Comparison of ENCODE assay signal across 13 mouse cellular contexts in genomic region chr19:40514376-40514775, GRCm38 (mm10). TPM values are rescaled to one million over a fixed set of nuclear protein-coding genes. Genes with fewer than 3 reads are reported as not detected.
DNase-seq lines count a peak whose midpoint lies in the region; ATAC-seq and TF ChIP-seq lines count a peak whose summit lies in the region.
"Had no signal": no experiment of that assay in that cellular context is flagged by ENCODE, and none has a peak within 500 bp of the region (broad histone marks: within the 10 kb centered on the region; RNA-seq: fewer than 3 reads in every experiment).

No protein-coding gene starts in this region.

- DNase-seq in gastrocnemius, adult 2 months, result no peak
- DNase-seq in gastrocnemius, postnatal 10 days, result no peak
- DNase-seq in neural tube, embryonic 10.5 days (ENCODE audit: extremely low spot score, low spot score), result no peak
- DNase-seq in liver, embryonic 13.5 days, result no peak
- no peak for DNase-seq in right cerebral cortex, postnatal 10 days (ENCODE audit: low spot score in 2 of 2)
- DNase-seq: cerebellum, adult 11 months had no signal

- H3K27ac ChIP-seq in gastrocnemius, adult 2 months, result peak overlapping the region; percentile 95
- H3K27ac ChIP-seq in neural tube, embryonic 15.5 days (replicated peaks), result no peak overlapping the region
- H3K27ac ChIP-seq in liver, embryonic 13.5 days, result peak overlapping the region; percentile 15; the same call in 1 of the 2 replicates
- H3K27ac ChIP-seq in kidney, embryonic 14.5 days (ENCODE audit: low read depth, low read length), result no peak overlapping the region
- H3K27ac ChIP-seq: limb, embryonic 13.5 days; macrophage had no signal

- no peak for TF ChIP-seq CTCF in gastrocnemius, adult 2 months (IDR thresholded peaks at IDR 0.05)

- H3K4me1 ChIP-seq in neural tube, embryonic 15.5 days, result peaks cover 29% of the 10 kb centered on the region
- H3K4me1 ChIP-seq in liver, embryonic 13.5 days (replicated peaks), result peaks cover 45% of the 10 kb centered on the region
- H3K4me1 ChIP-seq in kidney, embryonic 14.5 days (ENCODE audit: control insufficient read depth, insufficient read depth, low read length), result peaks cover 16% of the 10 kb centered on the region; the same call in 1 of the 2 replicates

- ATAC-seq in neural tube, embryonic 15.5 days (ENCODE audit: low FRiP score), result no peak
- ATAC-seq in liver, embryonic 13.5 days (ENCODE audit: low read depth), result no peak
- ATAC-seq in kidney, embryonic 14.5 days (ENCODE audit: low FRiP score, low TSS enrichment), result no peak

- no peak overlapping the region; the same call in 1 of the 2 replicates for H3K4me3 ChIP-seq in gastrocnemius, adult 2 months
- H3K4me3 ChIP-seq in neural tube, embryonic 15.5 days (replicated peaks), result no peak overlapping the region
- no peak overlapping the region for H3K4me3 ChIP-seq in liver, embryonic 13.5 days (replicated peaks)
- H3K4me3 ChIP-seq in kidney, embryonic 14.5 days (ENCODE audit: low read length), result no peak overlapping the region

- H3K9me3 ChIP-seq in neural tube, embryonic 15.5 days (replicated peaks), result no peaks in the 10 kb centered on the region
- no peaks in the 10 kb centered on the region for H3K9me3 ChIP-seq in liver, embryonic 13.5 days (replicated peaks)
- H3K9me3 ChIP-seq in kidney, embryonic 14.5 days (ENCODE audit: control insufficient read depth, low read length), result no peaks in the 10 kb centered on the region
- H3K9me3 ChIP-seq: forebrain, embryonic 12.5 days; hindbrain, embryonic 12.5 days; limb, embryonic 13.5 days; lung, embryonic 15.5 days had no signal

- intact Hi-C loops in gastrocnemius, adult 2 months (cut with DNase I), result loop anchor here (5.0 to 10.0 kb wide), 3 partner anchors 37 to 120 kb away; no protein-coding TSS in a partner anchor

- 90% methylated on average over 7 of the region's 7 CpGs for WGBS in neural tube, embryonic 15.5 days
- WGBS in liver, embryonic 13.5 days (ENCODE audit: insufficient replicate concordance), result 84% methylated on average over 7 of the region's 7 CpGs
- WGBS in kidney, embryonic 14.5 days, result 72% methylated on average over 7 of the region's 7 CpGs

- 0 out of 2 replicates have a peak overlapping the region, but pooled peaks have one; percentile 63 for H3K4me2 ChIP-seq in neural tube, embryonic 15.5 days
- peak overlapping the region; percentile 50; the same call in 1 of the 2 replicates for H3K4me2 ChIP-seq in liver, embryonic 13.5 days
- H3K4me2 ChIP-seq in kidney, embryonic 14.5 days (replicated peaks; ENCODE audit: low read depth, low read length), result no peak overlapping the region

- no peak overlapping the region for H3K9ac ChIP-seq in neural tube, embryonic 15.5 days (replicated peaks)
- H3K9ac ChIP-seq in liver, embryonic 13.5 days, result peak overlapping the region; percentile 36; the same call in 1 of the 2 replicates
- no peak overlapping the region for H3K9ac ChIP-seq in kidney, embryonic 14.5 days (ENCODE audit: low read depth, low read length)
- H3K9ac ChIP-seq: forebrain, embryonic 12.5 days; hindbrain, embryonic 12.5 days; limb, embryonic 13.5 days had no signal

- H3K36me3 ChIP-seq in neural tube, embryonic 15.5 days, result no peaks in the 10 kb centered on the region
- no peaks in the 10 kb centered on the region for H3K36me3 ChIP-seq in liver, embryonic 13.5 days
- H3K36me3 ChIP-seq in kidney, embryonic 14.5 days (ENCODE audit: control insufficient read depth, insufficient read depth, low read length), result no peaks in the 10 kb centered on the region
- H3K36me3 ChIP-seq: forebrain, embryonic 12.5 days; hindbrain, embryonic 12.5 days; limb, embryonic 13.5 days; lung, embryonic 15.5 days had no signal

- H3K27me3 ChIP-seq in neural tube, embryonic 15.5 days (replicated peaks), result no peaks in the 10 kb centered on the region
- no peaks in the 10 kb centered on the region for H3K27me3 ChIP-seq in liver, embryonic 13.5 days
- H3K27me3 ChIP-seq in kidney, embryonic 14.5 days (ENCODE audit: control insufficient read depth, insufficient read depth, low read length), result no peaks in the 10 kb centered on the region
- H3K27me3 ChIP-seq: forebrain, embryonic 12.5 days; hindbrain, embryonic 12.5 days; limb, embryonic 13.5 days; lung, embryonic 15.5 days had no signal

RNA-seq across cellular contexts. Expression of gene Sorbs1, which starts 0.8 kb away (rescaled TPM):
- 100 to 1,000 TPM; 158 to 227 TPM for total RNA-seq in gastrocnemius, adult 2 months (2021)
- 10 to 100 TPM; 57.9 to 70.9 TPM for total RNA-seq in gastrocnemius, postnatal 10 days (2021)
- 94.7 and 103 TPM in 2 replicates for polyA plus RNA-seq in neural tube, embryonic 15.5 days (2015; fragmentation: Nextera tagmentation; extraction: Ambion mirVana)
- polyA plus RNA-seq in liver, embryonic 13.5 days (2015; fragmentation: Nextera tagmentation; extraction: Ambion mirVana), result 28.8 and 37.4 TPM in 2 replicates
- 39.3 and 49.5 TPM in 2 replicates for polyA plus RNA-seq in kidney, embryonic 14.5 days (2014; fragmentation: Nextera tagmentation; extraction: Ambion mirVana)

Comparison
In these comparisons a context has a peak if more than half of its experiments do, and no peak if none do; other contexts are left out.
1. H3K27ac ChIP-seq: peak in gastrocnemius, adult 2 months (single experiment) and liver, embryonic 13.5 days (single experiment); none in neural tube, embryonic 15.5 days (single experiment) and kidney, embryonic 14.5 days (single experiment).